Mouse (Mus musculus): ENCODE measurements around the gene 9330182L06Rik. TPM values are rescaled to one million over a fixed set of nuclear protein-coding genes. Genes with fewer than 3 reads are reported as not detected.

9330182L06Rik gene
- polyA plus RNA-seq, 1 experiment: 0.81 TPM

- Histone ChIP-seq H3K27me3 (ENCODE audit: control insufficient read depth, insufficient read depth, low read length) (no peaks in the 10 kb centered on the region), H3K4me1 (ENCODE audit: control insufficient read depth, insufficient read depth, low read length) (no peaks in the 10 kb centered on the region), H3K27ac (ENCODE audit: control insufficient read depth, insufficient read depth, low read depth, low read length) (no peak overlapping the region), H3K36me3 (ENCODE audit: control insufficient read depth, insufficient read depth, low read length) (no peaks in the 10 kb centered on the region), H3K4me3 (ENCODE audit: control insufficient read depth, low read depth, low read length) (no peak overlapping the region)
- TF ChIP-seq CTCF (IDR thresholded peaks at IDR 0.05; ENCODE audit: control insufficient read depth, insufficient read depth, insufficient replicate concordance, low read depth, low read length) (no peak), POLR2A (IDR thresholded peaks at IDR 0.05; ENCODE audit: control insufficient read depth, low read depth, low read length) (no peak)
Measured at GRCm38 (mm10) chr5:9295777-9296549, 30.0 kb downstream of the 9330182L06Rik start.

GRCm38 (mm10) chr5:9296550-9296928 is 30.6 kb downstream of the 9330182L06Rik start:
- TF ChIP-seq POLR2A (IDR thresholded peaks at IDR 0.05; ENCODE audit: control insufficient read depth, low read depth, low read length) (no peak), CTCF (IDR thresholded peaks at IDR 0.05; ENCODE audit: control insufficient read depth, insufficient read depth, insufficient replicate concordance, low read depth, low read length) (no peak)
- Histone ChIP-seq H3K4me3 (ENCODE audit: control insufficient read depth, low read depth, low read length) (no peak overlapping the region), H3K27me3 (ENCODE audit: control insufficient read depth, insufficient read depth, low read length) (no peaks in the 10 kb centered on the region), H3K36me3 (ENCODE audit: control insufficient read depth, insufficient read depth, low read length) (no peaks in the 10 kb centered on the region), H3K27ac (ENCODE audit: control insufficient read depth, insufficient read depth, low read depth, low read length) (no peak overlapping the region), H3K4me1 (ENCODE audit: control insufficient read depth, insufficient read depth, low read length) (no peaks in the 10 kb centered on the region)

DNA sequence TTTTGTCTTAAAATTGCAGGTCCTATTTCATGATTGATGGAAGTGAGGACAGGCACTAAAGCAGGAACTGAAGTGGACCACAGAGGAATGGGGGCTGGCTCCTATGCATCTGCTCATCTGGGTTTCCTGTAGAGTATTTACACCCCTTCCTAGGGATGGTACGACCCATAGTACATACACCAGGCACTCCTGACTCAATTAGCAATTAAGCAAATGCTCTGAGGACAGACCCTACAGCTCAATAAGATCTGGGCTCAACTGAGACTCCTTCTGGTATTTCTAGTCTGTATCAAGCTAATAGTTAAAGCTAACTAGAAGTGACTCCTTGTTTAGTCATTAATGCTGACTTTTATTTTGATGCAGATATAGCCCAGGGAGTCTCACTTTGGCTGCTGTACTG is 60.9 kb downstream of the 9330182L06Rik start:
- Histone ChIP-seq H3K4me3 (ENCODE audit: control insufficient read depth, low read depth, low read length) (no peak overlapping the region), H3K27me3 (ENCODE audit: control insufficient read depth, insufficient read depth, low read length) (no peaks in the 10 kb centered on the region), H3K27ac (ENCODE audit: control insufficient read depth, insufficient read depth, low read depth, low read length) (no peak overlapping the region), H3K36me3 (ENCODE audit: control insufficient read depth, insufficient read depth, low read length) (no peaks in the 10 kb centered on the region), H3K4me1 (ENCODE audit: control insufficient read depth, insufficient read depth, low read length) (no peaks in the 10 kb centered on the region)
- TF ChIP-seq CTCF (IDR thresholded peaks at IDR 0.05; ENCODE audit: control insufficient read depth, insufficient read depth, insufficient replicate concordance, low read depth, low read length) (no peak), POLR2A (IDR thresholded peaks at IDR 0.05; ENCODE audit: control insufficient read depth, low read depth, low read length) (no peak)

DNA sequence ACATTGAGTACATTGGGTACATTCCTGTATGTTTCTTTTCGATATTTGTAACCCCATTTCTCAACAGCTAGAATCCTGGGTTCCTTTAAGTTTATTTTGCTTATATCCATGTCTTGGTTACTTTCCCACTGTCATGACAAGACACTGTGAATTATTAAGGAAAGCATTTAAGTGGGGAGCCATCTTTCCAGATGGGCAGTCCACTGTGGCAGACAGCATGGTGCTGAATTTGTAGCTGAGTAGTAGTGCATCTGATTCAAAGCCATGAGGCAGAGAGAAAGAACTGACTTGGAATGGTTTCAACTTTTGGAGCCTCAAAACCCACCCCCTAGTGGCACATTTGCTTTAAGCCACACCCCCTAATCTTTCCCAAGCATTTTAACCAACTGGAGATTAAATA is 61.6 kb downstream of the 9330182L06Rik start:
- Histone ChIP-seq H3K27me3 (ENCODE audit: control insufficient read depth, insufficient read depth, low read length) (no peaks in the 10 kb centered on the region), H3K4me3 (ENCODE audit: control insufficient read depth, low read depth, low read length) (no peak overlapping the region), H3K27ac (ENCODE audit: control insufficient read depth, insufficient read depth, low read depth, low read length) (no peak overlapping the region), H3K4me1 (ENCODE audit: control insufficient read depth, insufficient read depth, low read length) (no peaks in the 10 kb centered on the region), H3K36me3 (ENCODE audit: control insufficient read depth, insufficient read depth, low read length) (no peaks in the 10 kb centered on the region)
- TF ChIP-seq CTCF (IDR thresholded peaks at IDR 0.05; ENCODE audit: control insufficient read depth, insufficient read depth, insufficient replicate concordance, low read depth, low read length) (no peak), POLR2A (IDR thresholded peaks at IDR 0.05; ENCODE audit: control insufficient read depth, low read depth, low read length) (no peak)

DNA sequence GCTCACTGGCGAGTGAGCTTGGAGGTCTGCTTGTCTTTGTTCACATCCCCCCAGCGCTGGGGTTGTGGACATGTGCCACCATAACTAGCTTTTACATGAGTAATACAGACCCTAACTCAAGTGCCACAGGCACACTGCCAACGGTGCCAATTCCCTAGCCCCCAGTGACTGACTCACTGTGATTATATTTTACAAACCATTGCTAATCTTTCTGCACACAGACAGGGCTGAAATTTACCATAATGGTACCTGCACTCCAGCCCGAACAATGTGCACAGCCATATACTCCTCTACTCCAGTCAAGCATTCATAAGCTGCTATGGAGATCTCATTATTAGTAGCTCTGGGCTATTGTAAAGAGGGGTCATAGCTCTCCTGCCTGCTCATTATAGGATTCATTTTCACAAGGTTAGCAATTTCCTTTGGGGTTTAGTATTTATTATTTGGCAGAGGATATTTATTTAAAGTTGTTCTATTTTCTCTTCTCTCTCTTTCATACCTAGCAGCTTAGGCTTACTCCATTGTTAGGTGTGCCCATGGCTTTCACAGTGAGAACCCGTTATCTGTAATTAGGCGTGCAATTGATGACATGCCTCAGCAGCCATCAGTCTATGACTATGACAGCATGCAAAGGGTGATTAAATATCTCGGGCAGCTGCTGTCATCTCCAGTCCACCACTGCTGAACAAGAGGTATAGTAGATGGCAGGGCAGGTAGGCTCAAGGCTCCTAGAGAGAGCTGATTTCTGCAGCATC is 73.0 kb downstream of the 9330182L06Rik start:
- TF ChIP-seq CTCF (IDR thresholded peaks at IDR 0.05; ENCODE audit: control insufficient read depth, insufficient read depth, insufficient replicate concordance, low read depth, low read length): no peak
- no peak for TF ChIP-seq POLR2A (IDR thresholded peaks at IDR 0.05; ENCODE audit: control insufficient read depth, low read depth, low read length)
- no peaks in the 10 kb centered on the region for H3K27me3 ChIP-seq (ENCODE audit: control insufficient read depth, insufficient read depth, low read length)
- no peaks in the 10 kb centered on the region for H3K4me1 ChIP-seq (ENCODE audit: control insufficient read depth, insufficient read depth, low read length)
- no peak overlapping the region for H3K4me3 ChIP-seq (ENCODE audit: control insufficient read depth, low read depth, low read length)
- H3K36me3 ChIP-seq (ENCODE audit: control insufficient read depth, insufficient read depth, low read length): no peaks in the 10 kb centered on the region
- no peak overlapping the region for H3K27ac ChIP-seq (ENCODE audit: control insufficient read depth, insufficient read depth, low read depth, low read length)

GRCm38 (mm10) chr5:9339511-9340173 is 73.7 kb downstream of the 9330182L06Rik start:
- H3K27ac ChIP-seq (ENCODE audit: control insufficient read depth, insufficient read depth, low read depth, low read length): no peak overlapping the region
- H3K36me3 ChIP-seq (ENCODE audit: control insufficient read depth, insufficient read depth, low read length): no peaks in the 10 kb centered on the region
- TF ChIP-seq POLR2A (IDR thresholded peaks at IDR 0.05; ENCODE audit: control insufficient read depth, low read depth, low read length) (no peak), CTCF (IDR thresholded peaks at IDR 0.05; ENCODE audit: control insufficient read depth, insufficient read depth, insufficient replicate concordance, low read depth, low read length) (no peak)
- no peaks in the 10 kb centered on the region for H3K4me1 ChIP-seq (ENCODE audit: control insufficient read depth, insufficient read depth, low read length)
- H3K4me3 ChIP-seq (ENCODE audit: control insufficient read depth, low read depth, low read length): no peak overlapping the region
- H3K27me3 ChIP-seq (ENCODE audit: control insufficient read depth, insufficient read depth, low read length): no peaks in the 10 kb centered on the region

DNA sequence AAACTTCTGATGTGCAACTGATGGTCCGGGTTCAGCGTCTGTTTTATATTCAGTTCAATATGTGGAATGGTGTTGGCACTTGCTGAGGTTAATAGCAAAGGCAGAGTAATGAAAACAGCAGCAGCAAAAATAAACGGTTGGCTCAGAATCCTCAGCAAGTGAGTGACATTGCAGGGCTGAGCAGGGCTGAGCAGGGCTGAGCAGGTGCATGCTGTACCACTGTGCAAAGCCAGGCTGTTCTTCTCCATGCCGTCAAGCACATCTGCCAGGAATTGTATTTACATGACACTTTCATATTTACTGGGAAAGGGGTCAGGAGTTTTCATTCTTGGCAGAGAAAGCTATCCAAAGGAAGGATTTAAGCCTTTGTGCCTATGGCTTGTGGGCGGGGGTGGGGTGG is 78.7 kb downstream of the 9330182L06Rik start:
- TF ChIP-seq CTCF (IDR thresholded peaks at IDR 0.05; ENCODE audit: control insufficient read depth, insufficient read depth, insufficient replicate concordance, low read depth, low read length) (no peak), POLR2A (IDR thresholded peaks at IDR 0.05; ENCODE audit: control insufficient read depth, low read depth, low read length) (no peak)
- Histone ChIP-seq H3K27me3 (ENCODE audit: control insufficient read depth, insufficient read depth, low read length) (no peaks in the 10 kb centered on the region), H3K4me1 (ENCODE audit: control insufficient read depth, insufficient read depth, low read length) (no peaks in the 10 kb centered on the region), H3K4me3 (ENCODE audit: control insufficient read depth, low read depth, low read length) (no peak overlapping the region), H3K27ac (ENCODE audit: control insufficient read depth, insufficient read depth, low read depth, low read length) (no peak overlapping the region), H3K36me3 (ENCODE audit: control insufficient read depth, insufficient read depth, low read length) (no peaks in the 10 kb centered on the region)

Data from testis, adult 2 months (tissue).